Mouse (Mus musculus) midbrain, embryonic 13.5 days (tissue): ENCODE measurements around the gene Supt3. TPM values are rescaled to one million over a fixed set of nuclear protein-coding genes. Genes with fewer than 3 reads are reported as not detected.

Experiments
- ATAC-seq: fragments of 200-750 bp; cut with Nextera tagmentation; 2 replicates; pipeline ENCODE4 v1.8.0; 2017; ENCODE audit warnings: mild to moderate bottlenecking, moderate TSS enrichment, moderate library complexity
- H3K27ac ChIP-seq: fragments of 300-500 bp; sonication (generic); 2 replicates; pipeline ENCODE4 v1.5.1; 2015; ENCODE audit warnings: inconsistent platforms, mild to moderate bottlenecking, moderate library complexity
- H3K27me3 ChIP-seq: fragments of 300-500 bp; sonication (generic); 2 replicates; pipeline ENCODE4 v1.6.1; 2015; ENCODE audit warnings: mild to moderate bottlenecking, inconsistent platforms
- H3K36me3 ChIP-seq: fragments of 300-500 bp; sonication (generic); 2 replicates; pipeline ENCODE4 v1.6.1; 2015; ENCODE audit warnings: mild to moderate bottlenecking, inconsistent platforms
- H3K4me1 ChIP-seq: fragments of 300-500 bp; sonication (generic); replicated peaks from 2 replicates; pipeline ENCODE4 v1.6.1; 2015; ENCODE audit warnings: inconsistent platforms
- H3K4me2 ChIP-seq: fragments of 300-500 bp; sonication (generic); replicated peaks from 2 replicates; pipeline ENCODE4 v1.6.1; 2015; ENCODE audit warnings: moderate library complexity, mild to moderate bottlenecking, inconsistent platforms
- H3K4me3 ChIP-seq: fragments of 300-500 bp; sonication (generic); replicated peaks from 2 replicates; pipeline ENCODE4 v1.5.1; 2015; ENCODE audit warnings: mild to moderate bottlenecking, inconsistent platforms
- H3K9ac ChIP-seq: fragments of 300-500 bp; sonication (generic); replicated peaks from 2 replicates; pipeline ENCODE4 v1.6.1; 2015; ENCODE audit warnings: mild to moderate bottlenecking, inconsistent platforms
- H3K9me3 ChIP-seq: fragments of 300-500 bp; sonication (generic); 2 replicates; pipeline ENCODE4 v1.6.1; 2016; ENCODE audit warnings: mild to moderate bottlenecking, inconsistent platforms
- WGBS: fragments of 180-500 bp; shearing (Covaris S2); methylation state at CpG from one replicate; pipeline ENCODE4 v1.1.7; 2015; 5-methylcytosine and 5-hydroxymethylcytosine counted together
- polyA plus RNA-seq: library from polyadenylated mRNA; unstranded; fragments of >200 nt; fragmentation: Nextera tagmentation; extraction: Ambion mirVana; gene quantifications from 2 replicates; pipeline ENCODE4 v1.2.1, GENCODE M21; 2015

Gene Supt3
- polyA plus RNA-seq, 1 experiment from 2014 or later: 20.0 TPM

DNA sequence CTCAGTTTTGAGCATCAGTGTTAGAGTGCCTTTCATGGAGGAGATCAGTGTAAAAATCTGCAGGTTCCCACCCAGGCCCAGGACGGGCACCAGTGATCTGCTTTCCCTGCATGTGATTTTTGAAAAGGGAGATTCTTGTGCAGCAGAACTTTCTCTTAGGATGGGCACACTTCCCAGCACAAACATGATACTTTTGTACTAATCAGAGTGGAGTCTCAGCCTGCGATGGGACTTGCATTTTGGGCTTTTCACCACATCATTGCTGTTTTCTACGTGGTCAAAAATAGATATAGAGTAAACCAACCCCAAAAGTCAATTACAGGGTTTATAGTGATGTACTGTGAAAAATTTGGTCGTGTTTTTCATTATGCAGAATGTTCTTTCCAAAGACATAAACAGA is 65.2 kb downstream of the Supt3 start:
- 81% methylated on average over 4 of the region's 4 CpGs for WGBS
- H3K27ac ChIP-seq: no peak overlapping the region
- ATAC-seq: no peak

DNA sequence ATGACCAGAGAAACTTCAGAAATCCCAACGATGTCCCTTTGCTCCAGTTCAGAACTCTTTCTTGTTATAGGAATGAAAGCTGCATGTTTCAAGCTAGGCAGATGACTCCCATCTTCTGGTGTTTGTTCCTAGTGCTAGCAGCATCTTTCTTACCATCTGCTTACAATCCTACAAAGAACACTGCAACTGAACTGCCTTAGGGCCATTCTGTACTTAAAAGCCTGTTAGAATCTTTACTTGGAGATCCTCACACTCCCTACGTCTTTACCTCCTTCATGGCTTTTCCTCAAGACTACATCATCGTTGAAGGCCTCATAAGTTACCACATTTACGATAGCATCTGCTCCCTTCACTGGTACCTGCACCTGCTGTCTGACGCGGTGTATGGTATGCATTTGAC is 86.2 kb downstream of the Supt3 start:
- 97% methylated on average over 6 of the region's 6 CpGs for whole genome bisulfite sequencing
- Histone ChIP-seq H3K4me3 (no peak overlapping the region), H3K36me3 (no peaks in the 10 kb centered on the region)

More for the DNA sequence above, 65.2 kb downstream of the Supt3 start:
- Histone ChIP-seq H3K27me3 (no peaks in the 10 kb centered on the region), H3K9ac (no peak overlapping the region), H3K4me1 (no peaks in the 10 kb centered on the region), H3K4me3 (no peak overlapping the region), H3K4me2 (no peak overlapping the region), H3K36me3 (no peaks in the 10 kb centered on the region), H3K9me3 (no peaks in the 10 kb centered on the region)

DNA sequence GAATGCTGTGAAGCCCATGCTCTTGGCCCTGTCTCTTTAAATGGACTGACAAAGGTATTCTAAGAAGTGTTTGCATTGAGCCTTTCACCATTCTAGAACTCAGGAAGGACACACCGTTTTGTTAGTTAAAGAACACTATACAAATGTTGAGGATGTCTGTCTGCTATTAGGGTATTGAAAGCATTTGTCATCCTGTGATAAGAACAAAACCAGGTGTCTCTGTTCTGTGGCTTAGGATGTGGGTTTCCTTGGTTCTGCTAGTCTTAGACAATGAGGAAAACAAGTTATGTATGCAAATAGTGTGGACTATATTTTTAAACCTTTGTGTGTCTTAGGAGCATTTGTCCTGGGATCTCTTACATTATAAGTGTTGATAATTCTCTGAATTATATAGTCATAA is 116.6 kb downstream of the Supt3 start:
- no peak for ATAC-seq
- Histone ChIP-seq H3K27me3 (no peaks in the 10 kb centered on the region), H3K27ac (no peak overlapping the region), H3K9me3 (no peaks in the 10 kb centered on the region), H3K4me1 (no peaks in the 10 kb centered on the region), H3K36me3 (no peaks in the 10 kb centered on the region), H3K9ac (no peak overlapping the region), H3K4me2 (no peak overlapping the region), H3K4me3 (no peak overlapping the region)
- WGBS: 65% methylated on average over 1 of the region's 1 CpGs

More for the DNA sequence above, 86.2 kb downstream of the Supt3 start:
- Histone ChIP-seq H3K27me3 (no peaks in the 10 kb centered on the region), H3K4me1 (no peaks in the 10 kb centered on the region), H3K9ac (no peak overlapping the region), H3K4me2 (no peak overlapping the region), H3K27ac (no peak overlapping the region), H3K9me3 (no peaks in the 10 kb centered on the region)
- ATAC-seq: no peak

DNA sequence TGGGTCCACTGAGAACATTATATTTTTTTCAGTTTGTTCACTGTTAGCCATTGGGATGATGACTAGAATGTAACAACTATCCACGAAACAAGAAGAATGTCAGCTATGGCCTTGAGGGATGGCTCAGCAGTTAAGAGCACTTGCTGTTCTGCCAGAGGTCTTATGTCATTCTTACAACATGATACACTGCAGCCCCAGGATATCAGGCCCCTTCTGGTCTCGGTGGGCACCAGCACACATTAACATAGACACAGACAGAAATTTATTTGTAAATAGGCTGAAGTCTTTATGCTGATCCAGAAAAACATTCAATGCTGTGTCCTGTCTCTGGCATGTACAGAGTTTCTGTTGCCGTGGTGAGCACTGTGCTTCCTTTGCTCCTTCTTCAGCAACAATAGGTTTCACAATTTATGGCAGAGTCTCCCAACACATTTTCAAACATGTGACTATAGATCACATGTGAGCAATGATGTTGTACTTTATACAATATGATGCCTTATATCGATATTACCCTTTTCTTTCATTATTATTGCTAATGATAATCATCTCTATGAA is 166.7 kb downstream of the Supt3 start:
- H3K36me3 ChIP-seq: no peaks in the 10 kb centered on the region
- H3K27me3 ChIP-seq: no peaks in the 10 kb centered on the region
- 88% methylated on average over 4 of the region's 4 CpGs for WGBS
- no peak overlapping the region for H3K4me2 ChIP-seq
- H3K27ac ChIP-seq: no peak overlapping the region
- H3K4me1 ChIP-seq: no peaks in the 10 kb centered on the region
- H3K9ac ChIP-seq: no peak overlapping the region
- no peak overlapping the region for H3K4me3 ChIP-seq
- no peak for ATAC-seq
- no peaks in the 10 kb centered on the region for H3K9me3 ChIP-seq

DNA sequence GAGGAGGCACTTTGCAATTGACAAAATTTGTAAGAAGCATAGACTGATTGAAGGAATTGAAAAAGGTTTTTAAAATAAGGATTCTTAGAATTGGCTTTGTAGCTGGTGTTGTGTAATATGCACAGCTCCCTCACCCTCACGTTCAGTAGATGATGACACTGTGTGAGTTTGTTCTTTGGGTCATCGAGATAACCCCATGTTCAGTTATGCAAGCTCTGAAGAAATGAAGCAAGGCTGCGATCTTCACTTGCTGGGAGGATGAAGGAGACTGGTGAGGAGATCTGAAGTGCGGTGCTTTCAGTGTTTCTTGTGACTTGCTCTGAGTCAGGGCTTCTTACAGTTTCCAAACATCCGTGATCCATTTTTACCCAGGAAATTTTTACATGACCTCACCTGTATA is 168.4 kb downstream of the Supt3 start:
- no peaks in the 10 kb centered on the region for H3K36me3 ChIP-seq
- H3K4me3 ChIP-seq: no peak overlapping the region
- no peaks in the 10 kb centered on the region for H3K4me1 ChIP-seq
- no peak overlapping the region for H3K9ac ChIP-seq
- no peak overlapping the region for H3K27ac ChIP-seq
- WGBS: 94% methylated on average over 5 of the region's 5 CpGs
- H3K27me3 ChIP-seq: no peaks in the 10 kb centered on the region
- H3K4me2 ChIP-seq: no peak overlapping the region
- ATAC-seq: no peak
- no peaks in the 10 kb centered on the region for H3K9me3 ChIP-seq

DNA sequence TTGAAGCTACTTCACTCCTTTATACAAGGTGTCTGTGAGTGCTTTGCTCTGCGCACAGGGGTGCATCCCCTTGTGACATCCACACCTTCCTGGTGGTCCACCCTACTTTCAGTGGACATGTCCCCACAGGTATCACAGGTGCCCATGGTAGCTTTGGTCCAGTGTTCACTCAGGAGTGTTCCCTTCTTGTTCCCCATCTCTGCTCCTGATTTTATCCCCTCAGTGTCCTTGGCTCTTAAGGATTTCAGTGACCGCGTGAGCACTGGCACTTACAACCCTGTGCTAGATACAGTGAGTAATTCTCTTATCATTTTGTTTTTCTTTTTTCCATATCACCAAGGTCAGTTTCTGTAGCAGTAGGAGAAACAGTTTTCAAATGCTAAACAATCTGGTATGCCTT is 171.4 kb downstream of the Supt3 start:
- Histone ChIP-seq H3K4me1 (no peaks in the 10 kb centered on the region), H3K9me3 (no peaks in the 10 kb centered on the region), H3K27ac (no peak overlapping the region), H3K27me3 (no peaks in the 10 kb centered on the region), H3K9ac (no peak overlapping the region), H3K4me2 (no peak overlapping the region), H3K4me3 (no peak overlapping the region), H3K36me3 (no peaks in the 10 kb centered on the region)
- WGBS: 94% methylated on average over 3 of the region's 3 CpGs
- no peak for ATAC-seq

DNA sequence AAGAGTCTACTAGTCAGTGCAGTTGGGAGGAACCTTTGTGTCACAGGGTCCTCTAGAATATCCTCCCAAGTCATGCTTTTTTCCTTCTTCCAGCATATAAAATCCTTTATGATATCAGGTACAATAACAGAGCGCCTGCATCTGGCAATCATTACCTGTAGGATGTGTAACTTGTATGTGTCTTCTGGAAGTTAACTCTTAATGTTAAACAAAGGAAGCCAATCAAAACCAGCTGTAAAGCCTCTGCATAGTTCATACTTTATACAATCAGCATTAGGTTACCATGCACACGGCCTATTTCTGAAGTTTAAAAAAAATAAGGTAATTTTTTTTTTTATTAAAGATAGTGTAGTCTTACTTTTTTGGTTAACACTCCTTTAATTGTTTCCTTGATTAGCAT is 179.7 kb downstream of the Supt3 start:
- 95% methylated on average over 2 of the region's 2 CpGs for WGBS
- H3K9me3 ChIP-seq: no peaks in the 10 kb centered on the region
- H3K36me3 ChIP-seq: no peaks in the 10 kb centered on the region
- H3K27me3 ChIP-seq: no peaks in the 10 kb centered on the region
- H3K9ac ChIP-seq: no peak overlapping the region
- ATAC-seq: no peak
- H3K4me2 ChIP-seq: no peak overlapping the region
- no peaks in the 10 kb centered on the region for H3K4me1 ChIP-seq
- no peak overlapping the region for H3K27ac ChIP-seq
- no peak overlapping the region for H3K4me3 ChIP-seq

DNA sequence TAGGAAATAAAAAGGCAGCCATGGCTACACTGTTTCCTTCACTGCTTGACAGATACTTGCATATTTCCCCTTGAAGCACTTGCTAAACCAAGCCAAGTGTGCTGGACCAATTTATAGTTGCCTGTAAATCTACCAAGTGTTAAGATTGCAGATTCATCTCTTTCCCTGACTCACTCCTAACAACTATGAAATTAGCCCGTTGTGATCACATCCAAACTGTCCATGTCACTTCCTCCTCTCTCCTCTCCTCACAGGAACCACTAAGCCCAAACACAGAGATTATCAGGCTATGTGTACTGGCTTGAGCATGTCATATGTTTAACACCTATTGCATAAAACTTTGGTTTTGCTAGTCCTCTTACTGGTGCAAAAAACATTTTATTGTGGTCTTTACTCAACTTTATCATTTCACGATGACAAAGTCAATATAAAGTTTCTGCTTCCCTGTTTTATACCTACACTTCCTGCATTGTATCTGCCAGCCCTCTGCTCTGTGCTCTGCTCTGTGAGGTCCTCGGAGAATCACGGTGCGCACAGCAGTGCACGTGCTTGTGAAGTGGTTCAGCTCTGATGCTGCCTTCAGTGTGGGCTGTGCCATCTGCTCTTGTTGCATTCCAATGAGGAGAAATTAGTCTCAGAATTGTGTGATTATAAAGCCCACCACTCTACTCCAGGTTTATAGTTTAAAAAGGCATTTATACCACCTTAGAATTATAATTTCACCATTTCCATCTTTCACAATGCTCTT is 186.3 kb downstream of the Supt3 start:
- 67% methylated on average over 6 of the region's 6 CpGs for WGBS
- Histone ChIP-seq H3K27me3 (no peaks in the 10 kb centered on the region), H3K9me3 (no peaks in the 10 kb centered on the region), H3K36me3 (no peaks in the 10 kb centered on the region), H3K4me1 (no peaks in the 10 kb centered on the region), H3K9ac (no peak overlapping the region), H3K27ac (no peak overlapping the region), H3K4me2 (no peak overlapping the region), H3K4me3 (no peak overlapping the region)
- no peak for ATAC-seq

DNA sequence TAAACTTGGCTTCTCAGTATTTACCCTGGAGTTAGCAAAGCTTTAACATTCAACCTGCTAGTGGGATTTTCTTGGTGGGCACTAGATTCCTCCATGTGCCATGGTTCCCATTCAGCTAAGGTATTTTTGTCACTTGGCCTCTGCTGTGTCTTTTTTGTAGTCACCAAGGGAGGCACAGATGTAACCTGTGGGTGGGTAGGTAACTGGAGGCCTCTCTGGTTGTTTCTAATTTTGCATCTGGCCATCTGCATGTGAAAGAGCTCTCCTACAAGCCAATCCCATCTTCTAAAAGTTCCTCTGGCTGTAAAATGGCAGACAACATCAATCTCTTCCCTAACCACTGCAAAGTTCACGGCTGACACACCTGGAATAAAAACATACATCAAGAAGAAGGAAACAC is 190.2 kb downstream of the Supt3 start:
- ATAC-seq: no peak
- Histone ChIP-seq H3K9ac (no peak overlapping the region), H3K36me3 (no peaks in the 10 kb centered on the region), H3K4me3 (no peak overlapping the region), H3K9me3 (no peaks in the 10 kb centered on the region), H3K27ac (no peak overlapping the region), H3K27me3 (no peaks in the 10 kb centered on the region), H3K4me2 (no peak overlapping the region), H3K4me1 (no peaks in the 10 kb centered on the region)
- whole genome bisulfite sequencing: 91% methylated on average over 1 of the region's 1 CpGs

DNA sequence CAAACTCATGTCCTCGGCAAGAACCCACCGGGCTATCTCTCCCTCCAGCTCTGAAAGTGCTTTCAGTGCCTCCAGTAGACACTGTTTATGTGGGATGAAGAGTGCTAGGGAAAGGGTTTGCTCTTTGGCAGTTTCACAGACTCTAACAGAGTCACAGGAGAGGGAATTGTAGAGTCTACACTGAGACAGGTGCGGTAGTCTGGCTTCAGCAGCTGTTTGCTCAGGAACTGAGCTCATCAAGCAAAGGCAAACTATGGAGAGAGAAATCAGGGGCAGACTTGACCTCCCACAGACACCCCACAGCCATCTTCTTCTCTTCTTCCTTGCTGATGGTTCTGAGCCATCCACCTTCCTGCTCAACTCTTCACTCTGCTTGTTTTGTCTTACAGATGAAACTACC is 193.3 kb downstream of the Supt3 start:
- 92% methylated on average over 3 of the region's 3 CpGs for WGBS
- Histone ChIP-seq H3K27me3 (no peaks in the 10 kb centered on the region), H3K27ac (no peak overlapping the region), H3K4me2 (no peak overlapping the region), H3K36me3 (no peaks in the 10 kb centered on the region), H3K9me3 (no peaks in the 10 kb centered on the region), H3K9ac (no peak overlapping the region), H3K4me1 (no peaks in the 10 kb centered on the region), H3K4me3 (no peak overlapping the region)
- ATAC-seq: no peak

DNA sequence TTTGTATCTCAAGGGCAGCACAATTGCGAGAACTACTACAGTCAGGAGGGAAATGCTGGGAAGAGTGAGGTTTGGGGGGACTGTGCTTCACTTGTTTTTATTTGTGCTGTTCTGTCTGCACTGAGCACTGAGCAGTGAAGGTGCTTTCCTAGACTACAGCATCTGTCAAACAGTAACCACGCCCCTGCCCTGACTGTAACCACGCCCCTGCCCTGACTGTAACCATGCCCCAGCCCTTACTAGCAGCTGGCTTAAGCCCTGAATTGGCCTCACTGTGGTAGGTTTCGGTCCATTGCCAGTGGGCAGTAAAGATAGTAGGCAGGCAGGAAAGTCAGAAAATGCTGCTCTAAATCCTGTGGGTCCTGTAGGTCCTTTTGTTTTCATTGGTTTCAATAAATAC is 196.5 kb downstream of the Supt3 start:
- Histone ChIP-seq H3K27me3 (no peaks in the 10 kb centered on the region), H3K9ac (no peak overlapping the region), H3K9me3 (no peaks in the 10 kb centered on the region), H3K4me2 (no peak overlapping the region), H3K36me3 (no peaks in the 10 kb centered on the region), H3K4me3 (no peak overlapping the region), H3K4me1 (no peaks in the 10 kb centered on the region), H3K27ac (no peak overlapping the region)
- WGBS: 56% methylated on average over 4 of the region's 4 CpGs
- 0 out of 2 replicates have a peak, but pooled peaks have one; percentile 56 for ATAC-seq

DNA sequence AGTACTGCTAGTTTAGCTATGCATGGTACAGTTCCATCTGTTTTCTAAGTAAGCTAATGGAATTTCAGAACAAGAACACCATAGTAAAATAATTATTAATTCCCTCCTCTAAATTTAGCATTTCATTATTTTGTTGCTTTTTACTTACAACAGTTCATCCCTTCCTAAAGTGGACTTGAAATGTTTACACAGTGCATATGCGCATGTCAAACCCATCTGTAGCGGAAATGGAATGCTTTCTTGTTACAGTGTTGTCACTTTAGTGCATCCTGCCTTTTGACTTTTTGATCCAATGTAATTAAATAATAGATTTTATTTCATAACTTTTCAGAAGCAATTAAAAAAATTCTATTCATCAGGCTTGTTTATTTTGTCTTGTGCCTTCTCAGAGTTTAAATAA is 200.7 kb downstream of the Supt3 start:
- H3K9ac ChIP-seq: no peak overlapping the region
- WGBS: 96% methylated on average over 2 of the region's 2 CpGs
- ATAC-seq: no peak

DNA sequence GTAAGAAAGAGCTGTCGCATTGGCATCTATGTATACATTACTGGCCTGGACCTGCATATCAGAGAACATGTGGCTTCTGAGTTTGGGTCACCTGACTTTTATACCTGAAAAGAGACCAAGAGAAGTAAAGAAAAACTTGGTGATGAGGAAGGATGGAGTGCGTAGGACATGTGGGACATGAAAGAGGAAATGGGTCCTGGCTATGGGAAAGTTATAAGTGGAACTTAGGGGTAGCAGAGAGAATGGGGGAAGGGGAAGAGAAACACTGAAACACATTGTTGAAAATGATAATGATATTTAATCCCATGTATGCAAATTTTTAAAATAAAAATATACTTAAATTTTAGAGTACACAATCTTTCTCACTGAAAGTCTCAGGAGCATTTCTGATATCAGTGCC is 211.0 kb downstream of the Supt3 start:
- Histone ChIP-seq H3K27me3 (no peaks in the 10 kb centered on the region), H3K4me1 (no peaks in the 10 kb centered on the region), H3K9ac (no peak overlapping the region), H3K9me3 (no peaks in the 10 kb centered on the region), H3K4me3 (no peak overlapping the region), H3K27ac (no peak overlapping the region), H3K36me3 (no peaks in the 10 kb centered on the region), H3K4me2 (no peak overlapping the region)
- ATAC-seq: no peak
- WGBS: 91% methylated on average over 2 of the region's 2 CpGs

More for the DNA sequence above, 200.7 kb downstream of the Supt3 start:
- Histone ChIP-seq H3K27ac (no peak overlapping the region), H3K27me3 (no peaks in the 10 kb centered on the region), H3K4me3 (no peak overlapping the region), H3K4me1 (no peaks in the 10 kb centered on the region), H3K4me2 (no peak overlapping the region), H3K9me3 (no peaks in the 10 kb centered on the region), H3K36me3 (no peaks in the 10 kb centered on the region)
